Mouse (Mus musculus): ENCODE data around the gene Hoxc4. TPM values are rescaled to one million over a fixed set of nuclear protein-coding genes. Genes with fewer than 3 reads are reported as not detected.
A peak's percentile ranks its signal among the peaks of the same experiment; 100 is the strongest.

The Hoxc4 gene
- total RNA-seq, 1 experiment, result 0.31 TPM

DNA sequence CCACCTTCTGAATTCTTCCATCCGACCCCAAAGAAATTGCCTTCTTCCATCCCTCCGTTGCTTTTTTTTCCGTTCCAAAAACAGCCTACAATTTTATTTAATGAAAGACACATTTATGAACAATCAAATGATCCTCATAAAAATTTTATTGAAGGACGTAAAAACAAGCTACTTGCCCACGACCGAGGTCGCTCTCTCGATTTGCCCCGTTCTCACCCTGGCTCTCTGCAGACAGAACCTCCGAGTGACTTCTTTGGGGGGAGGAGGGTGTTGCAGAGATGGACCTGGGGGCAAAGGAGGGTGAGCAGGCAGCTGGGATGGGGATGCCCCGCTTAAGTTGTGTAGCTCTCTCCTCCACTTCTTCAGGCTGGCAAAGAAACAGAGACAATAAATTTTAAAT, 38.4 kb upstream of the Hoxc4 start:
- DNase-seq (ENCODE audit: low read depth, low spot score), result no peak
- H3K4me3 ChIP-seq (ENCODE audit: insufficient read depth in 1 of 2, low read depth in 1 of 2, low read length in 2 of 2, poor library complexity in 1 of 2, severe bottlenecking in 1 of 2), result no peak overlapping the region
- no peak overlapping the region for H3K27ac ChIP-seq (ENCODE audit: insufficient read depth, low read depth, low read length, poor library complexity, severe bottlenecking)
- TF ChIP-seq ZC3H11A (IDR thresholded peaks at IDR 0.05; ENCODE audit: borderline replicate concordance, low read depth, low read length), result no peak
- no peak for TF ChIP-seq HCFC1 (IDR thresholded peaks at IDR 0.05; ENCODE audit: borderline replicate concordance, insufficient read depth, low read length)
- TF ChIP-seq CHD2 (IDR thresholded peaks at IDR 0.05; ENCODE audit: low read depth, low read length), result no peak
- no peak for TF ChIP-seq ZNF384 (IDR thresholded peaks at IDR 0.05; ENCODE audit: low read depth, low read length)
- no peak for TF ChIP-seq MAFK (IDR thresholded peaks at IDR 0.05; ENCODE audit: insufficient read depth, low read depth, low read length)
- H3K4me1 ChIP-seq (ENCODE audit: control insufficient read depth in 2 of 2, insufficient read depth in 2 of 2, low read length in 2 of 2, poor library complexity in 1 of 2), result peaks cover 0 to 6% of the 10 kb centered on the region in 2 experiments; a peak in 1 of 4 replicates
- no peaks in the 10 kb centered on the region for H3K36me3 ChIP-seq (ENCODE audit: control insufficient read depth, insufficient read depth, low read length, poor library complexity, severe bottlenecking)
- in situ Hi-C loops (cut with MboI; ENCODE audit: low sequenced_read_pairs in 2 of 2, unreplicated experiment in 2 of 2), result loop anchor here in 1 of 2 experiments (10.0 to 25.0 kb wide), 3 partner anchors 56 to 332 kb away; partner anchors contain the start of genes Gpr84 and Hoxc13
- no peaks in the 10 kb centered on the region for H3K9me3 ChIP-seq (ENCODE audit: control insufficient read depth, insufficient read depth, low read depth, low read length)
- H3K9ac ChIP-seq (ENCODE audit: insufficient read depth, low read depth, low read length, poor library complexity, severe bottlenecking), result no peak overlapping the region

- no peak overlapping the region for H3K27ac ChIP-seq (ENCODE audit: insufficient read depth, low read depth, low read length, poor library complexity, severe bottlenecking)
- DNase-seq (ENCODE audit: low read depth, low spot score), result no peak
- TF ChIP-seq CHD2 (IDR thresholded peaks at IDR 0.05; ENCODE audit: low read depth, low read length) (no peak), MAFK (IDR thresholded peaks at IDR 0.05; ENCODE audit: insufficient read depth, low read depth, low read length) (no peak), ZNF384 (IDR thresholded peaks at IDR 0.05; ENCODE audit: low read depth, low read length) (no peak), ZC3H11A (IDR thresholded peaks at IDR 0.05; ENCODE audit: borderline replicate concordance, low read depth, low read length) (no peak), HCFC1 (IDR thresholded peaks at IDR 0.05; ENCODE audit: borderline replicate concordance, insufficient read depth, low read length) (no peak)
- H3K9ac ChIP-seq (ENCODE audit: insufficient read depth, low read depth, low read length, poor library complexity, severe bottlenecking), result no peak overlapping the region
- no peaks in the 10 kb centered on the region for H3K9me3 ChIP-seq (ENCODE audit: control insufficient read depth, insufficient read depth, low read depth, low read length)
- H3K4me3 ChIP-seq (ENCODE audit: insufficient read depth in 1 of 2, low read depth in 1 of 2, low read length in 2 of 2, poor library complexity in 1 of 2, severe bottlenecking in 1 of 2), result peak overlapping the region; percentile 8 to 60; a peak in 3 of 4 replicates
- H3K4me1 ChIP-seq (ENCODE audit: control insufficient read depth in 2 of 2, insufficient read depth in 2 of 2, low read length in 2 of 2, poor library complexity in 1 of 2), result peaks cover 0 to 4% of the 10 kb centered on the region in 2 experiments; a peak in 1 of 4 replicates
- no peaks in the 10 kb centered on the region for H3K36me3 ChIP-seq (ENCODE audit: control insufficient read depth, insufficient read depth, low read length, poor library complexity, severe bottlenecking)
- in situ Hi-C loops (cut with MboI; ENCODE audit: low sequenced_read_pairs in 2 of 2, unreplicated experiment in 2 of 2), result loop anchor here in 1 of 2 experiments (10.0 to 25.0 kb wide), 3 partner anchors 56 to 331 kb away; partner anchors contain the start of genes Gpr84 and Hoxc13
Measured at GRCm38 (mm10) chr15:102980912-102981311, 37.8 kb upstream of the Hoxc4 start.

GRCm38 (mm10) chr15:102981379-102982288, 37.1 kb upstream of the Hoxc4 start:
- in situ Hi-C loops (cut with MboI; ENCODE audit: low sequenced_read_pairs in 2 of 2, unreplicated experiment in 2 of 2), result loop anchor here in 1 of 2 experiments (10.0 to 25.0 kb wide), 3 partner anchors 57 to 331 kb away; partner anchors contain the start of genes Gpr84 and Hoxc13

GRCm38 (mm10) chr15:102983716-102984115, 35.0 kb upstream of the Hoxc4 start:
- no peak overlapping the region for H3K9ac ChIP-seq (ENCODE audit: insufficient read depth, low read depth, low read length, poor library complexity, severe bottlenecking)

More at GRCm38 (mm10) chr15:102981379-102982288, 37.1 kb upstream of the Hoxc4 start:
- Histone ChIP-seq H3K27ac (ENCODE audit: insufficient read depth, low read depth, low read length, poor library complexity, severe bottlenecking) (no peak overlapping the region), H3K4me1 (ENCODE audit: control insufficient read depth in 2 of 2, insufficient read depth in 2 of 2, low read length in 2 of 2, poor library complexity in 1 of 2) (peaks cover 0 to 2% of the 10 kb centered on the region in 2 experiments; a peak in 1 of 4 replicates), H3K36me3 (ENCODE audit: control insufficient read depth, insufficient read depth, low read length, poor library complexity, severe bottlenecking) (no peaks in the 10 kb centered on the region), H3K9me3 (ENCODE audit: control insufficient read depth, insufficient read depth, low read depth, low read length) (no peaks in the 10 kb centered on the region), H3K9ac (ENCODE audit: insufficient read depth, low read depth, low read length, poor library complexity, severe bottlenecking) (peak overlapping the region; percentile 3; the same call in 1 of the 2 replicates), H3K4me3 (ENCODE audit: insufficient read depth in 1 of 2, low read depth in 1 of 2, low read length in 2 of 2, poor library complexity in 1 of 2, severe bottlenecking in 1 of 2) (peak overlapping the region; percentile 47 to 60)
- DNase-seq (ENCODE audit: low read depth, low spot score), result peak; percentile 73
- TF ChIP-seq MAFK (IDR thresholded peaks at IDR 0.05; ENCODE audit: insufficient read depth, low read depth, low read length) (no peak), CHD2 (IDR thresholded peaks at IDR 0.05; ENCODE audit: low read depth, low read length) (0 out of 2 replicates have a peak, but pooled peaks have one; percentile 38), ZC3H11A (IDR thresholded peaks at IDR 0.05; ENCODE audit: borderline replicate concordance, low read depth, low read length) (no peak), HCFC1 (IDR thresholded peaks at IDR 0.05; ENCODE audit: borderline replicate concordance, insufficient read depth, low read length) (no peak)

More at GRCm38 (mm10) chr15:102983716-102984115, 35.0 kb upstream of the Hoxc4 start:
- no peaks in the 10 kb centered on the region for H3K4me1 ChIP-seq (ENCODE audit: control insufficient read depth in 2 of 2, insufficient read depth in 2 of 2, low read length in 2 of 2, poor library complexity in 1 of 2)
- H3K36me3 ChIP-seq (ENCODE audit: control insufficient read depth, insufficient read depth, low read length, poor library complexity, severe bottlenecking), result no peaks in the 10 kb centered on the region
- no peak for DNase-seq (ENCODE audit: low read depth, low spot score)
- in situ Hi-C loops (cut with MboI; ENCODE audit: low sequenced_read_pairs in 2 of 2, unreplicated experiment in 2 of 2), result loop anchor here in 1 of 2 experiments (10.0 to 25.0 kb wide), 3 partner anchors 59 to 329 kb away; partner anchors contain the start of genes Gpr84 and Hoxc13
- TF ChIP-seq MAFK (IDR thresholded peaks at IDR 0.05; ENCODE audit: insufficient read depth, low read depth, low read length) (no peak), HCFC1 (IDR thresholded peaks at IDR 0.05; ENCODE audit: borderline replicate concordance, insufficient read depth, low read length) (no peak), ZC3H11A (IDR thresholded peaks at IDR 0.05; ENCODE audit: borderline replicate concordance, low read depth, low read length) (no peak), ZNF384 (IDR thresholded peaks at IDR 0.05; ENCODE audit: low read depth, low read length) (no peak), CHD2 (IDR thresholded peaks at IDR 0.05; ENCODE audit: low read depth, low read length) (no peak)
- H3K27ac ChIP-seq (ENCODE audit: insufficient read depth, low read depth, low read length, poor library complexity, severe bottlenecking), result no peak overlapping the region
- H3K4me3 ChIP-seq (ENCODE audit: insufficient read depth in 1 of 2, low read depth in 1 of 2, low read length in 2 of 2, poor library complexity in 1 of 2, severe bottlenecking in 1 of 2), result no peak overlapping the region
- H3K9me3 ChIP-seq (ENCODE audit: control insufficient read depth, insufficient read depth, low read depth, low read length), result no peaks in the 10 kb centered on the region
